Mouse (Mus musculus) cortical plate, adult 2 months (tissue): ENCODE measurements at regions not wholly inside any gene's neighbourhood (a gene's known extent, or its start where the extent isn't known, plus 50 kb on each side); places are given as distances from the start of the nearest gene placed in this dataset.

Experiments
- CTCF ChIP-seq: fragments of 200-500 bp; IDR thresholded peaks from 2 replicates; pipeline ENCODE4 v1.5.1; 2011; ENCODE audit warnings: mild to moderate bottlenecking, control low read depth, low read length; ENCODE audit not compliant: insufficient read depth; ENCODE audit errors: extremely low read depth
- POLR2A ChIP-seq: fragments of 200-500 bp; IDR thresholded peaks from 2 replicates; pipeline ENCODE4 v1.6.1; 2011; ENCODE audit warnings: mild to moderate bottlenecking, low read length, control low read depth; ENCODE audit not compliant: insufficient read depth; ENCODE audit errors: extremely low read depth

DNA sequence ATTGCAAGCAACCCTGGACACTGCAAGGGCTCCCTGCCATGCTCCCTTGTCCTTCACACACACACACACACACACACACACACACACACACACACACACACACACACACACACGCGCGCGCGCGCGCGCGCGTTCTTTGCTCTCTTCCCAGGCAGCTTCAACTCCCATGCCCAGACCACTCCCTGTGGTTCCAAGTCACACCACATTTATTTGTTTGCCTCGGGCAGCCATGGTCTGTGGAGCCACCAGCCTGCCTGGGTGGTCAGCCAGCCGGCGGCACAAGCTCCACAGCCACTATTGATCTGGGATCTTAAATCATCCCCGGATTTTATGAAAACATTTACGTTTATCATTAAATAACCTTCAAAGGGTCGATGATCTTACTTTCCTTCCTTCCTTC, 440.0 kb downstream of the Zfp536 start:
- TF ChIP-seq CTCF (no peak), POLR2A (no peak)
